Mouse (Mus musculus): ENCODE measurements around the gene Aspm. TPM values are rescaled to one million over a fixed set of nuclear protein-coding genes. Genes with fewer than 3 reads are reported as not detected.

The Aspm gene
- polyA plus RNA-seq, 1 experiment from 2014 or later: 9.8 TPM

DNA sequence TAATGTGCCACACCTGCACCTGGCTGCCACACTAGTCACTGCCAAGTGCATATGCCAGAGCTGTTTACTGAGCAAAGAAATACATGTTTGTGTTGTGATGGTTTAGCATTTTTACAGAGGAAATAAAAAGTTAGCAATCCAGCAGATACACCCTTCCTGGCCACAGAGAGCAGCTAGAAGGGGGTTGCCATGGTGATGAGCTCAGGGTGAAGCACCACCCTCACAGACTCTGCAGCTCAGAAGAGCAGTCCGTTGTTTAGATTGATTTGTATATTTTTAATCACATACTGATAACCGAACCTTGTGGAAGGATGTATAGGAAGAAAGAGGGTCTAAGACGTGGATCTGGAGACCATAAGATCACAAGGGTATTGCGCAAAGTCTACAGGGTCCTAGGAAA, 26.6 kb downstream of the Aspm start:
- H3K9ac ChIP-seq (ENCODE audit: low read length): no peak overlapping the region
- H3K27ac ChIP-seq (ENCODE audit: low read length): no peak overlapping the region
- ATAC-seq (replicated peaks; ENCODE audit: extremely low read depth, insufficient read depth, low FRiP score): no peak
- no peak overlapping the region for H3K4me2 ChIP-seq (ENCODE audit: low read depth, low read length)
- 89% methylated on average over 4 of the region's 4 CpGs for WGBS
- H3K9me3 ChIP-seq (replicated peaks; ENCODE audit: control insufficient read depth, low read length): no peaks in the 10 kb centered on the region
- peaks cover 41% of the 10 kb centered on the region for H3K36me3 ChIP-seq (ENCODE audit: control insufficient read depth, insufficient read depth)
- H3K4me3 ChIP-seq (ENCODE audit: low read length): no peak overlapping the region
- H3K27me3 ChIP-seq (ENCODE audit: control insufficient read depth, insufficient read depth, low read length): no peaks in the 10 kb centered on the region
- H3K4me1 ChIP-seq (ENCODE audit: control insufficient read depth, insufficient read depth, low read length): no peaks in the 10 kb centered on the region

GRCm38 (mm10) chr1:139494630-139495029, 40.1 kb downstream of the Aspm start:
- ATAC-seq (replicated peaks; ENCODE audit: extremely low read depth, insufficient read depth, low FRiP score): no peak
- H3K36me3 ChIP-seq (ENCODE audit: control insufficient read depth, insufficient read depth): peaks cover 43% of the 10 kb centered on the region
- no peak overlapping the region for H3K9ac ChIP-seq (ENCODE audit: low read length)
- WGBS: 90% methylated on average over 3 of the region's 3 CpGs
- no peaks in the 10 kb centered on the region for H3K27me3 ChIP-seq (ENCODE audit: control insufficient read depth, insufficient read depth, low read length)
- H3K27ac ChIP-seq (ENCODE audit: low read length): no peak overlapping the region
- no peaks in the 10 kb centered on the region for H3K4me1 ChIP-seq (ENCODE audit: control insufficient read depth, insufficient read depth, low read length)
- no peak overlapping the region for H3K4me3 ChIP-seq (ENCODE audit: low read length)
- no peaks in the 10 kb centered on the region for H3K9me3 ChIP-seq (replicated peaks; ENCODE audit: control insufficient read depth, low read length)
- no peak overlapping the region for H3K4me2 ChIP-seq (ENCODE audit: low read depth, low read length)

DNA sequence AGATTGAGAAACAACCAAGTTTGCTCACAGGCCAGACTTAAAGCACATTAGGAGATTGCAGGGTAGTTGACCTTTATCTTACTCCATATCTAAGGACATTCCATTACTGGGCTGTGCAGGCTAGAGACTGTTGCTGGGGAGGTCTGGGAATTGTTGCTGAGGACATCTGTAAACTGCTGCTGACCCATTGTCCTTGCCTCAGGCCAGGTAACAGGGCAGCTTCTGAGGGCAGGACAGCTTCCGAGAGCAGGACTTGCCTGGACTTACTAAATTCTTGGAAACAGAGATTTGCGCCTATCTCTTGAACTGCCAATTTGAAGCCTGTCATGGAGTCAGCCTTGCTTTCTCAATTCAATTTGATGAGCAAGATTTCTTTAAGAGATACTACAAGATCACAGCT, 40.8 kb downstream of the Aspm start:
- no peak for ATAC-seq (replicated peaks; ENCODE audit: extremely low read depth, insufficient read depth, low FRiP score)
- Histone ChIP-seq H3K9me3 (replicated peaks; ENCODE audit: control insufficient read depth, low read length) (no peaks in the 10 kb centered on the region), H3K27me3 (ENCODE audit: control insufficient read depth, insufficient read depth, low read length) (no peaks in the 10 kb centered on the region), H3K9ac (ENCODE audit: low read length) (no peak overlapping the region), H3K27ac (ENCODE audit: low read length) (no peak overlapping the region), H3K4me1 (ENCODE audit: control insufficient read depth, insufficient read depth, low read length) (no peaks in the 10 kb centered on the region), H3K4me3 (ENCODE audit: low read length) (no peak overlapping the region), H3K36me3 (ENCODE audit: control insufficient read depth, insufficient read depth) (peaks cover 36% of the 10 kb centered on the region), H3K4me2 (ENCODE audit: low read depth, low read length) (no peak overlapping the region)
- 80% methylated on average over 2 of the region's 2 CpGs for WGBS

DNA sequence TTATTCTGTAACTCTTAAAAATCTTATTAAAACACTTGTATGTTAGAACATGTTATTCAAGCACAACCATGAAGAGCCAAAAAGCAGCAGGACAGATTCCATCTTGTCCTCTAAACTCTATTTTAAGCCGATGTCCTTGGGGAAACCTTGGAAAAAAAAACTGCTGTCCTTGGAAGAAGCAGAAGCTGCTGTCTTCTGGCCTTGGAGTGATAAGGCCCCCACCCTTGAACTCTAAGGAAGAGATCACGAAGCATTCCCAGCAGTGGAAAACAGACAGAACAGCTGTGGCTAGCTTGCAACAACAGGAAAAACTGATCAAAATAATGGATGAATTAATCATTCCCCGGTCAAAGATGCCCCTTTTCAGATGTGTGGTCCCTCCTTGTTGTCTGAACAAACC, 41.6 kb downstream of the Aspm start:
- no peak overlapping the region for H3K9ac ChIP-seq (ENCODE audit: low read length)
- no peak overlapping the region for H3K4me2 ChIP-seq (ENCODE audit: low read depth, low read length)
- H3K27ac ChIP-seq (ENCODE audit: low read length): no peak overlapping the region
- peaks cover 32% of the 10 kb centered on the region for H3K36me3 ChIP-seq (ENCODE audit: control insufficient read depth, insufficient read depth)
- no peaks in the 10 kb centered on the region for H3K4me1 ChIP-seq (ENCODE audit: control insufficient read depth, insufficient read depth, low read length)
- WGBS: 70% methylated on average over 3 of the region's 3 CpGs
- no peak for ATAC-seq (replicated peaks; ENCODE audit: extremely low read depth, insufficient read depth, low FRiP score)
- H3K4me3 ChIP-seq (ENCODE audit: low read length): no peak overlapping the region
- H3K27me3 ChIP-seq (ENCODE audit: control insufficient read depth, insufficient read depth, low read length): no peaks in the 10 kb centered on the region
- H3K9me3 ChIP-seq (replicated peaks; ENCODE audit: control insufficient read depth, low read length): no peaks in the 10 kb centered on the region

DNA sequence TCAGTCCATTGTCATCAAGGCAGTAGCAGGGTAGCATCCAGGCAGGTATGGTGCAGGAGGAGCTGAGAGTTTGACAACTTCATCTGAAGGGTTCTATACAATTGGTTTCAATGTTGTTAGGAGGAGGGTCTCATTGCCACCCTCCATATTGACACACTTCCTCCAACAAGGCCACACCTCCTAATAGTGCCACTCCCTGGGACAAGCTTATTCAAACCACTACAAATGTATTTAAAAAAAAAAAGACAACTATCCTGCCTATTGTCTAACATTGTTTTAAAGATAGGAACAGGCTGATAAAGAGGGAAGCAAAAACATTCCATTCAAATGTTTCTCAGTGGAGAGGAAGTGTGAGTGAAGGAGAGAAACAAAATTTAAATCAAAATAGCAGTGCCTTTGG, 45.2 kb downstream of the Aspm start:
- Histone ChIP-seq H3K4me3 (ENCODE audit: low read length) (no peak overlapping the region), H3K9ac (ENCODE audit: low read length) (no peak overlapping the region), H3K9me3 (replicated peaks; ENCODE audit: control insufficient read depth, low read length) (no peaks in the 10 kb centered on the region), H3K4me1 (ENCODE audit: control insufficient read depth, insufficient read depth, low read length) (no peaks in the 10 kb centered on the region), H3K27ac (ENCODE audit: low read length) (no peak overlapping the region), H3K36me3 (ENCODE audit: control insufficient read depth, insufficient read depth) (peaks cover 9% of the 10 kb centered on the region; the same call in 1 of the 2 replicates), H3K4me2 (ENCODE audit: low read depth, low read length) (no peak overlapping the region), H3K27me3 (ENCODE audit: control insufficient read depth, insufficient read depth, low read length) (no peaks in the 10 kb centered on the region)
- no peak for ATAC-seq (replicated peaks; ENCODE audit: extremely low read depth, insufficient read depth, low FRiP score)

DNA sequence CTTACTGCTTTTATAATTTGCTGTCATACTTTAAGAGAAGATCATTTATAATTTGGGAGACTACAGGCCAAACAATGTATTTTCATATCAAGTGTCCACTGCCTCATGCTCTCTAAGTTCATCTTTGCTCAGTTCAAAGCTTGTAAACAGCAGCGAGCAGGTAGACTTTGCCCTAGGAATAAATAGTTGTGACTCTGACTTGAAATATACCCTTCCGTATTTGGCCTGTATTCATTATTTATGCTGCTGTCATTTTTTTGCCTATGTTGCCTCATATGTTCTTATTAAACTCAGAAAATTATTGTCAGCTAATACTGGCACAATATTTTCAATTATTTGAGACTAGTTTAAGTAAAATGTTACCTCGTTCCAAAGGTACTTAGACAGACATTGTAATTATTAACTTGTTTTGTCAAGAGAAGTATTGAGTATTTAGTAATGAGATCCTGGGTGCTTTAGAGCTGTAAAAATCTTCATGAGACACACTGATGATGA, 46.7 kb downstream of the Aspm start, which contains the start of gene F13b:
TSS of gene F13b (plus strand) at position 445 of the 495 bp plus-strand sequence.
- no peak within 1 kb of the TSS for H3K27ac ChIP-seq (ENCODE audit: low read length)
- no peak within 1 kb of the TSS for H3K4me3 ChIP-seq (ENCODE audit: low read length)
- no peak for ATAC-seq (replicated peaks; ENCODE audit: extremely low read depth, insufficient read depth, low FRiP score)
- H3K4me1 ChIP-seq (ENCODE audit: control insufficient read depth, insufficient read depth, low read length): no peaks in the 10 kb centered on the region
- no peak within 1 kb of the TSS for H3K4me2 ChIP-seq (ENCODE audit: low read depth, low read length)
- H3K27me3 ChIP-seq (ENCODE audit: control insufficient read depth, insufficient read depth, low read length): no peaks in the 10 kb centered on the region
- H3K9ac ChIP-seq (ENCODE audit: low read length): no peak within 1 kb of the TSS
- 79% methylated on average over 3 of the region's 3 CpGs for WGBS
- H3K36me3 ChIP-seq (ENCODE audit: control insufficient read depth, insufficient read depth): 0 out of 2 replicates have a peak, but pooled peaks cover under 1% of the 10 kb centered on the region
- H3K9me3 ChIP-seq (replicated peaks; ENCODE audit: control insufficient read depth, low read length): no peaks in the 10 kb centered on the region

DNA sequence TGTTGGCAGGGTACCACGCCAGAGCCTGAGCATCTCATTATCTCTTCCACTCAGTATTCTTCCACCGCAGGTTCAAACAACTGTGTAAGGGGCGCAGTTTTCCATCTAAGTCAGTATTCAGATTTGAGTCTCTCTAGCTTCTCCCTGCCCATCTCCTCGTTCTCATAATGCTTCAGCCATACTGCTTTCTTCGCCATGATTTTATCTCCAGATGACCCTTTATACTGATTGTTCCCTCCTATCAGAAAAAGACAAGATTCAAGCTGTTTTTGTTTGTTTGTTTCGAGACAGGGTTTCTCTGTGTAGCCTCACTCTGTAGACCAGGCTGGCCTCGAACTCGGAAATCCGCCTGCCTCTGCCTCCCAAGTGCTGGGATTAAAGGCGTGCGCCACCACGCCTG, 60.0 kb downstream of the Aspm start:
- no peak overlapping the region for H3K9ac ChIP-seq (ENCODE audit: low read length)
- no peak overlapping the region for H3K27ac ChIP-seq (ENCODE audit: low read length)
- no peak overlapping the region for H3K4me3 ChIP-seq (ENCODE audit: low read length)
- no peaks in the 10 kb centered on the region for H3K4me1 ChIP-seq (ENCODE audit: control insufficient read depth, insufficient read depth, low read length)
- H3K4me2 ChIP-seq (ENCODE audit: low read depth, low read length): no peak overlapping the region
- H3K36me3 ChIP-seq (ENCODE audit: control insufficient read depth, insufficient read depth): no peaks in the 10 kb centered on the region
- WGBS: 85% methylated on average over 12 of the region's 12 CpGs
- H3K27me3 ChIP-seq (ENCODE audit: control insufficient read depth, insufficient read depth, low read length): no peaks in the 10 kb centered on the region
- no peaks in the 10 kb centered on the region for H3K9me3 ChIP-seq (replicated peaks; ENCODE audit: control insufficient read depth, low read length)
- ATAC-seq (replicated peaks; ENCODE audit: extremely low read depth, insufficient read depth, low FRiP score): no peak

Other genes with a start within 250 kb of the Aspm start
- gene Crb1, start 77.7 kb upstream of the Aspm start, polyA plus RNA-seq (2015; fragmentation: Nextera tagmentation; extraction: Ambion mirVana): 0.12 and 0.27 TPM in 2 replicates
- 6.3 and 7.0 TPM in 2 replicates for gene Zbtb41, start 32.5 kb upstream of the Aspm start, polyA plus RNA-seq (2015; fragmentation: Nextera tagmentation; extraction: Ambion mirVana)
- not detected in 2 replicates for gene F13b, start 46.9 kb downstream of the Aspm start, polyA plus RNA-seq (2015; fragmentation: Nextera tagmentation; extraction: Ambion mirVana)
- gene Cfhr1, start 105.5 kb downstream of the Aspm start, polyA plus RNA-seq (2015; fragmentation: Nextera tagmentation; extraction: Ambion mirVana): not detected in 2 replicates

Data from heart, embryonic 16.5 days (tissue).